Mouse (Mus musculus) frontal cortex, postnatal 36 days (tissue): ENCODE measurements around the gene Bsn.
A peak's percentile ranks its signal among the peaks of the same experiment; 100 is the strongest.

Experiments used
- DNase-seq, 2 experiments: peaks; one replicate each; pipeline ENCODE4 v3.0.0; 2022; ENCODE audit warnings: low spot score in 2 of 2

Gene Bsn

DNA sequence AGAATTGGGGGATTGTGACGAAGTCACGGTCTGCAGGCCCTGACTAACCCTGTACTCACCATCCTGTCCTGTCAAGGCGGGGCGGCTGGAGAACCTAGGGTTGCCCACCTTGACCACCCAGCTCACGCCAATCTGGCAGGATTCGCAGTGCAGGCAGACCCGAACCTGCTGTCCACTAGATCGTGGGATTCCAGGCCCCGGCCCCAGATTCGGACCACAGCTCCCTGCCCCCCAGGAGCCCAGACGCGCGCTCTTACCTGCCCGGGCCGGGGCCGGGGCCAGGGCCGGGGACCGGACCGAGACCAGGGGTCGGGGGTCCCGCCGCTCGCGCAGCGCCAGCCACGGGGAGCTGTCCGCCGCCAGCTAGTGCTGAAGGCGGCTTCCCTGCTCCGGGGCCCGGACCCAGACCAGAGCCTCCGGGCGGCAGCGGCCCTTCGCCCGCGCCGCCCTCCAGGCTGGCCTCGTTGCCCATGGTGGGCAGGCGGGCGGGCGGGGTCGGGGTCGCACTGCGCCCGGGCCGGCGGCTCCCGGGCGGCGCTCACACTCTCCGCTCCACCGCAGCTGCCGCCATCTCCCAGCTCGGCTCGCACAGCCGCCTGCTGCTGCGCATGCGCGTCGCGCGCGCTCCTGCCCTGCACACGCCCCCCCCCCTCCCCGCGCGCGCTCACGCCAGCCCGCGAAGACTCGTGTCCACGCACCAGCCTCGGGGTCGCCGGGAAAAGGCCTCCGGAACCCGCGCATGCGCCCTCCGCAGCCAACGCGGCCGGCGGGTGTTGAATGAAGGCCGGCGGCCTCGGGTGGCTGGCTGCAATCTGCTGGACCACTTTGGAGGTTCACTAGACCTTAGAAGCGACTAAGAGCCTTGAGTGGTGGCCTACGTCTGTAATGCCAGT, at the start of gene Bsn:
Gene Bsn, minus strand, starts transcription at position 598 of the 893 bp plus-strand sequence.
- peak; percentile 73 to 78 for DNase-seq

DNA sequence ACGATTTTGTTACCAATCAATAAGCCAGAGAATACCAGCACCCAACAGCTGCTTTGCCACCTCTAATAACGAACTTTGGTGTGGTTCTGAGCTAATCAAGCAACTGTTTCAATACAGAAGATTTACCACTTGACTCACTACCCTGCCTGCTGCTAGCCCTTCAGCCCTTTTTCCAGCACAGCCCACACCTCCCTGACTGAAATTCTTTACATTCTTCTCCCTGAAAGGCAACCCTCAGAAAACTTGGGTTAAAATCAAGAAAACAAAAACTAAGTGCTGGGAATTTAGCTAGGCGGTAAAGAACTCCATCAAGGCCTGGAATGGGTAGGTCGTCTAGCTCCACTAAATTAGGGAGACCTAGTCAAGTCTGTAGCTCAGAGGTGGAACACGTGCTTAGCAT, 49.8 kb upstream of the Bsn start:
- no peak for DNase-seq

DNA sequence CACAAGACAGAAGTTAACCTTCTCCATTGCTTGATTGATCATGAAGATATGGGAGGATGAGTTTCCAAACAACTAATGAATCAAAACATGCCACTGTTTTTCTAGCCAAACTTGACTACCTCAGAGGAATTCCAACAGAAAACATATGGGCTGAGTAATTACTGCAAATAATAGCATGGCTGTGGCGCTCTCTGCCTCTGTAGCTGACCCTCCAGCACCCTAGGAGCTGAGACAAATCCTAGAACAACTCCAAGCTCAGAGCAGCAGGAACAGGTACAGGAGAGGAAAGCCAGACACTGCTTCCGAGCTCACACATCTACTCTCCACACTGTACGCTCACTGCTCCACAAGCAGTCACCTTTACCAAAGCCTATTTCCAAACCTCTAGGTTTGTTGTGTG, 48.6 kb upstream of the Bsn start:
- DNase-seq, result no peak

DNA sequence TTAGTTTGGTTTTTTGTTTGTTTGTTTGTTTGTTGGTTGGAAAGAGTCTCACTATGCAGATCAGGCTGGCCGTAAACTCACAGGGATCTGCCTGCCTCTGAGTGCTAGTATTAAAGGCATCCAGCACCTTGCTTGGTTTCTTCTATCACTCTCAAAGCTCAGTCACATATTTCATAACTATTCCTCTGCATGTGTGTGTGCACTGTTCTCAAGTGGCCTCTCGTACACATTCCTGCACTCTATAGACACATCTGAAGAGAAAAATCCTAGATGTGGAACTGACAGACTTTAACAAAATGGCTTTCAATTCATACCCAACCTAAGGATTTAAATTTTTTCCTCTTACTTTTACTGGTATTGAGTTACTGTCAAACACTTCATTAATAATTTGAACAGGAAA, 48.2 kb upstream of the Bsn start:
- DNase-seq, result no peak

DNA sequence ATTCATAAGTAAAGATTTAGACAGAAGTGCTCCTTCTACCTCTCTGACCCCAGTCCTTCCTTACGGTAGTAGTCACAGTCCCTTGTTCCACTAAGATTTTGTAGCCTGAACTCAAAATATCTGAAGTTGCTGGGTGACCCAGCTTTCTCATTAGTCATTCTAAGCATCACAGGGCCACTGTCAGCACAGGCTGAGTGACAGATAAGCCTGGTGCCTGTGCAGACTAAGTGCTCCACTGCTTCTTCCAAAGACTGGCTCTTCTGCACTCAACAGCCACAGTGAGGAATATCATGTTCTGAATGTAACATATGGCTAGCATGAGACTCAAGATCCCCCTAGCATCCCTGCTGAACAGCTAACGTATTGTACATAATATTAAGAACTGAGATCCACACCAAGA, 44.5 kb upstream of the Bsn start:
- DNase-seq, result no peak

DNA sequence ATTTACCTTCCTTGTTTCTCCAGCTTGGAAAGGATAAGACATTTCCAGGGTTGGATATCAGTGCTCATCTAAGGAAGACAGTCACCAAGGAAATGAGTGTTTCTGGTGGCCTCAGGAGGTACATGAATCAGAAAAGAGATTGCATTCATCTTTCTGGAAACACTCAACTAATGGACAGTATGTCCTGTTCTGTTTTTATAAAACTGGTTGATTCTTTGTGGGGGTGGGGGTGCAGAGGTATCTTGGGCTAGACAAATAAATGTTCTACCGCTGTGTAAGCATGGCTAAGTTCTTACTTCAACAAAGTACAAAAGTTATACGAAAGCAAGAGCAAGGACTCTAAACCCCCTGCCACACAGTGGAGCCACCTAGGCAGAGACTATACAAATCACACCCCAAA, 42.7 kb upstream of the Bsn start:
- no peak for DNase-seq

DNA sequence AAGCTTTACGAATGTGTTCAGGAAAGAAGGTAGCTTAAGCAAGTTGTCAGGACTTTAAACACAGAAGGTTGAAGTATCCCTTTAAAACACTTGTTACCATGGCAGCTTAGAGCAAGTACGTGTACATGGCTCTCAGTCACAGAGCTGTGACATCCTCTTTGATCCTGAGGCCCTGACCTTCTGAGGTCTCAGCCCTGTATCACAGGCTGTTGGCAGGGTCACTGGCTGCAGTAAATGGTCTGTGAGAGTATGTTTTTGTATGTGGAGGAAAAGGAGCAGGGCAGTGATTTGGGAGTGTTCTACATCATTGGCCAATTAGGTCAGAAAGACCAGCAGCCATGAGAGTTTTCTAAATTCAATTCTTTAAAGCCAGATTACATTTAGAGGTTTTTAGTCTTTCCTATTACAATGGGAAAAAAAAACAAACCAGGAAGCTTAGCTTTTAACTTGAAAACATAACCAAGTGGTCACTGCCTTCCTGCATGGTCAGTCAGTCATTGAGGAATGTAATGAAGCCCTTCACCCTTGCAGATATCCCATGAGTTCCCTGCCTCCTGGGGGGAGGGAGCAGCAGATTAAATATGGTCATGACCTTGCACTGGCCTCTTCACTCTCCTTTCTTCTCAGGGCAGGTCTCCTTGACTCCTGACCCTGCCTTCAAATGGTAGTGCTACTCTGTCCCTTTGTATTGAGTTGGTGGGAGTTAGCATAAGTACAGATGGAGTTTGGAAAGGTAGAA, 37.9 kb upstream of the Bsn start:
- no peak for DNase-seq

DNA sequence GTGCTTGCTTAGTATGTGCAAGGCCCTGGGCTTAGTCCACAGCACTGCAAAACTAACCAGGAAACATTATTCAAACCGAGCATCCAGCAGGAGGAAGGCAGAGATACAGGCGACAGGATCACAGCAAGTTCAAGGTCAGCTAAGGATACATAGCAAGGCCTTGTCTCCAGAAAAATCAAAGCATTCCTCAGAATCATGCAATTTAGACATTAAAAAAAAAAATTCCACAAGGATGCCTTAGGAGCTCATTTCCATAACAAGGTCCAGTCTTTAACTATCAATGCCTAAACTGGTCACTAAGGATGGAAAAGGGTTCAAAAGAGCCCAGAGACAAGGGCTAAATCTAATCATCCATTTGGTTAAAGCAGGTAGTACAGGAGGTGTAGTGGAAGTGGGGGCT, 35.0 kb upstream of the Bsn start:
- no peak for DNase-seq

DNA sequence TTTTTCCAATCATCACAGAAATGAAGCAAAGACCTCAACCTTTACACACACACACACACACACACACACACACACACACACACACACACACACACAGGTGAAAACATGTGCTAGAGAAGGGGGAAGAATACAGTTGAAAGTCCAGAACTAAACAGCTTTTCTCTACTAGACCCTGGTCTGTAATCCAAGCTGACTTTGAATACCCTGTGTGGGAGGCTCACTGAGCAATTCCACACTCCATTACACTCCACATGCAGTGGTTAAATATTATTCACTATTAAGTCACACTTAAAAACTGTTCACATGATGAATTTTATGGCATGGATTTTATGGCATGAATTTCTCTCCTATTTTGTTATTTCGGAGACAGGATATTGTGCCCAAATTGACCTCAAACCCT, 33.4 kb upstream of the Bsn start:
- no peak for DNase-seq

DNA sequence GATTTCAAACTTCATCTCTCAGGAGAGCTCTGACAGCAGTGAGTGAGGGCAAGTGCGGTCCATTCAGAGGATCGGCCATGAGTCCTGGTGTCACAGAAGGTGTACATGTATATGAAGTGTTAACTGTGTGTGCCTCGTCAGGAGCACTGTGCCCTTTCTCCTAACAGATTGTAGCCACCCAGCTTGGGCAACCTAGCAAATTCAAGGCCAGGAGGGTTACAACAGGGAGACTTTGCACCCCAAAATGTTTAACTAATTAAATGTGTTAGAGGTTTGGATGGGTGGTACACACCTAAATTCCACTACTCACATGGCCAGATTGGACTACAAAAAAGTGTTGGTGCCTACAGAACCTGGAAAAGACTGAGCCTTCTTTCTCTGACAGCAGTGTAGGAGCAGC, 31.4 kb upstream of the Bsn start:
- DNase-seq, result no peak

DNA sequence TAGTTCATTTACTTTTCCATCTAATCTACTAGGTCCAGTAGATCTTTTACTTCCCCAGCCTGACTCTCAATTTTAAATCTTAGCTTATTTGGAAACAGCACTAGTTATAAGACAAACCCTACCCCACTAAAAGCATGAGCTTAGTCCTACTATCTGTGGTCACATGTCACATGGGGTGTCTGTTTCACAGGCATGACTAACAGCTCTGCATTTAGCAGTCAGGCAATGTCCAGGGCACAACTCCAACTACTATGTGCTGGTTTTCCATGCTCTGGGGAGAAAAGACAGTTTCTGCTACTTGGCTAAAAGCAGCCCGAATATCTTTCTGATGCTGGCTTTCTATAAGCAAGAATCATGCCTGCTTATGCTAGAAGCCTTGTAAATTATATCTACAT, 30.2 kb upstream of the Bsn start:
- peak in 1 of 2 experiments; percentile 69 for DNase-seq

DNA sequence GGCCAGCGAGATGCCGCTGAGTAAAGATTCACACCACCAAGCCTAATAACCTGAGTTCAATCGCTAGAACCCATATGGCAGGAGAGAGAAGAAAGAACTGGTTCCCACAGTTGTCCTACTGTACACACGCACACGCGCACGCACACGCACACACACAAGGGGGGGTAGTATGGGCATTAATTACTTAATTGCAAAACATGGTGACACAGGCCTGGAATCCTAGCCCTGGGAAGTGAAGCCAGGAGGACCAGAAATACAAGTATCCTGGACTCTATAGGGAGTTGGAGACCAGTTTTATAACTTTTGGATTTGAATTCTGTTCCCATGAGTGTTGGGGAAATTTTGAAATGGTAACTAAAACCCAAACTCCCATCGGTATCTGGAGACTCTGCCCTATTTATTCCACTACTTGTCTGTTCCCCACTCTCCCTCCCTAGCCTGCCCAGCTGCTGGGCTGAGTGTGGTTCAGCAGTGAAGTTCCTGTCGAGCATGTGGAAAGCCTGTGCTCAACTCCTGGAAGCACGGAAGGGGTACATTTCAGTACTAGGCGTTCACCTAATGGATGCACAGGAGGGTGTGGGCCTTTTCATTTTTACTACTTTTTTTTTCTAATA, 29.7 kb upstream of the Bsn start:
- no peak for DNase-seq

DNA sequence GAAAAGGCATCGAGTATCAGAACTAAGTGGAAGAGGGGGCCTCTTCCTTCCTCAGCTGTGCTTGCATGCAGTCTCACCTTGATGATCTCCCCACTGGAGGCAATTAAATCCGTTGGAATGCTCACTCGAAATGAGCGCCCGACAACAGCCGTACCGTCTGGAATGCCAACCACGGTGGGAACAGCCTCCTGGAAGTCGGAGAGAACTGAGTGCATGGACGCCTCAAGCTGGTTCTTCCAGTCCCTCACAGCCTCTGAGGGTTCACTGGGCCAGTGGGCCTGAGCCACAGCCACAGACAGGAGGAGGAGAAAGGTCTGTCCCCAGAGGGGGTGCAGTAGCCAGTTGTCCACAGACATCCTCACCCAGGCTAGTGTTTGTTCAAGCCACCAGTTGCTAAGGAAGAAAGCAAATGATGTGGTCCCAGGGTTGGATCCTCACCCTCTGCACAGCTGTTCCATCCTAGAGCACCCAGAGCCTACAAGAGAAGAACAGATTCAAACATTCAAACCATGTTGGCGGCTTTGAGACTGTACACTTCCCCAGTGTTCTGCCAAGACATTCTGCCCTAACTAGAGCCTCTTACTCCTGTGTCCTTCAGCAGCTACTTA, 27.9 kb upstream of the Bsn start:
- no peak for DNase-seq

DNA sequence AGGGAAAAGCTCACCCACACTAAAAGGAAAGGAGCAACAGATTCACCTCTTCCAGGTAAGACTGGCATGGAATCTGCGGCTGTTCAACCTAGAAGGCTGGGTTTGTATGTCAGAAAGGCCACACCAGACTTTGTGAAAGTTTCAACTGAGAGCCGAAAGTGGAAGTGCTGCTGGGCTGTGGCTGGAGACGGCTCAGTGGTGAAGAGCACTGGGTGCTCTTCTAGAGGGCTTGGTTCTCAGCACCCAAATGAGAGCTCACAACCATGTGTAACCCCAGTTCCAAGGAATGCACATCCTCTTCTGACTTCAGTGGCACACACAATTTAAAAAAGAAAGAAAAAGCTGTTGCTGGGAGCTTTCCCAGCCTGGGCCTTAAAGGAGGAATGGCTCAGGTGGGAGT, 27.2 kb upstream of the Bsn start:
- no peak for DNase-seq

DNA sequence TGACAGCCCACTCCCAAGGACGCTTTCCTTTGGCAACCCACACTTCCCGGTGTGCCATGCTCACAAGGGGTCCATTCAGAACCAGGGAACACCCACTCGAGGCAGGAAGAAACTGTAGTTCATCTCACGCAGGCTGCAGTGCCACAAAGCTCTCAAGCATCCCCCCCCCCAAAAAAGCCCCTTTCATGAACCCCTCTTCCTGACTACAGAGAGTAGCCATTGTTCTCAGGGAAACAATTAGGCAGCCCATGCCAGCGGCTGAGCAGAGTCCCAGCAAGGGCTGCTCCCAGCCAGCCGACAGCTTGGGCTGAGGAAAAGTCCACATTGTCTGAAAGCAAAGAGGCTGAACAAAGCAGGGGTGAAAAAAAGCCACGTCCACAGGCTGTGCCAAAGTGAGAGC, 22.9 kb upstream of the Bsn start:
- DNase-seq, result no peak

DNA sequence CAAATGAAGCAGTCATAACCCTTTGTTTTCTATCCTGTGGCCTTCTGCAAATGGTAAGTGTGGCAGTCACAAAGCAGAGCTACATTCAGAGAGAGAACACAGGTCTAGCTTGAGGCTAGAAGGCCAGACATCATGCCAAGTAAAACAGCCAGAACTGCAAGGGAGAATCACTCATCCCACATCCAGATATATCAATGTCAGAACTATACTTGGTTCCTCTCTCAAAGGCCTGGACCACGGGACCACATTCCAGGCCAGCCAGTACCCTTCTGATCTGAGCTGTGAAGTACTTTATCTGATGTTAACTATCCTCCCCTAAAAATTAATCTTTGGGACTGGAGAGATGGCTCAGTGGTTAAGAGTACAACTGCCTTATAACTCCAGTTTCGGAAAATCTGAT, 22.2 kb upstream of the Bsn start:
- no peak for DNase-seq

DNA sequence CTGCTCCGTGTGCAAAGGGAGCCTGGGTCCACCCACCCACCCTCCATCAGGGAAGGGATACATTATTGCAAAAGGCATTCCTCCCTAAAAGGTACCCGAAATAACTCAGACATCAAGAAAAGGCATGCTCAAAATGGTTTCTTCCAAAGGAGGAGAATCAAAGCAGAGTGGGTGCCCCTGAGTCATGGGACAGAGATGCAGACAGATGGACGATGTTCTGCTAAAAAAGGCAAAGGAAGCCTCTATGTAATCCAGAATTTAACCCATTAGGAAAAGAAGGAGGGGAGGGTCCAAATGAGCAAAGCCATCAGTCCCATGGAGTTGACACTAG, 15.4 kb upstream of the Bsn start:
- DNase-seq, result peak in 1 of 2 experiments; percentile 73

DNA sequence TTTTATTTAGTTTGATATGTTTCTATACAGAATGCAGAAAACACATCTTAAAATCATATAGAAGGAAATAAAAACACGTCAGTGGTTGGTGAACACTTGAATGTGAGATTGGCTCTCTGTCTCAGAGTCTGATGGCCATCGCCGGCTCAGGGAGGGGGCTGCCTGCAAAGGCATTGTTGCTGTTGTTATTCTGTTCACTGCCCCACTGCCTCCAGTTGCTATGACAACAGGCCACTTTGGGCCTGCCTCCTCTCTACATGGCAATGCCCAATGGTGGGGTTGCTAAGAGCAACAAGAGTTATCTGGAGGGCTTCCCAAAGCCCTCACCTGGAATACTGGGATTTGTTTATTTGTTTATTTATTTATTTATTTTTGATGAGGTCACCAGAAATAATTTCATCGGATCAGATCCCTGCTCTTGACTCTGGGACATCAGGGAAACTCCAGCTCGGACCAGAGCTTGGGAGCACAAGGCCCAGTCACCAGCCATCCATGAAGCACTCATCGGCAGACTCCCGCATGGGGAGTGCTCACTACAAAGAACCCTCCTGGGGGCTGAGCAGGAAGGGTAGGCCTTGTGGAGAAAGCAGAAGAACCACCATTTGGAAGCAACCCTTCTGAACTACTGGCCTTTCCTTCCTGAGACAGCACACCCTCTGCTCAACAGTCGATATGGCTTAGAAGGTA, 14.8 kb upstream of the Bsn start:
- no peak for DNase-seq

DNA sequence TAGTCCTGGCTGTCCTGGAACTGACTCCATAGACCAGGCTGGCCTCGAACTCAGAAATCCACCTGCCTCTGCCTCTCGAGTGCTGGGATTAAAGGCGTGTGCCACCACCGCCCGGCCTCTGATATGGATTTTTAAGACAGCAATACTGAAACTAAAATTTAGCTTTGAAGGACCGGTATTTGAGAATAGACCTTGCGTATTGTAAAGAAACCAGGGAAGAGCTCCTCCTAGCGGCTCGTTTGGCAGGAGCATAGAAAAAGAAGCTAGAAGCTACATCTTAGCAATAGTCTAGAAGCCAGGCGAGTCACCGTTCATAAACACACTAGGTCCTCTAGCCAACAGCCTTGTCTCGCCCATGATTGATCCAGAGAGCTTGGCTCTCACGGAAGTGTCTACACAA, 12.8 kb upstream of the Bsn start:
- DNase-seq, result peak; percentile 69 to 86

DNA sequence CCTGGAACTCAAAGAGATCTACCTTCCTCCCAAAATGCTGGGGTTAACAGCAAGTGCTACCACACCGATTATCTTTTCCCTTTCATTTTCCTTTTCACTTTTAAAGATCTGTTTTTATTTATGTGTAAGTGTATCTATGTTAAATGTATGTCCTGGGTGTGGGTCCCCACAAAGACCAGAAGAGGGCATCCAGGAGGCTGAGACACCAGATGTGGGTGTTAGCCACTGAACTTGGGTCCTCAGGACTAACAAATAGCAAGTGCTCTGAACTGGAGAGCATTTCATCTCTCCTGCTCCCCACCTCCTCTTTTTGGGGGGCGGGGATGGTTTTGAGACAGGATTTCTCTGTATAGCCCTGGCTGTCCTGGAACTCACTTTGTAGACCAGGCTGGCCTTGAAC, 12.0 kb upstream of the Bsn start:
- DNase-seq, result no peak

DNA sequence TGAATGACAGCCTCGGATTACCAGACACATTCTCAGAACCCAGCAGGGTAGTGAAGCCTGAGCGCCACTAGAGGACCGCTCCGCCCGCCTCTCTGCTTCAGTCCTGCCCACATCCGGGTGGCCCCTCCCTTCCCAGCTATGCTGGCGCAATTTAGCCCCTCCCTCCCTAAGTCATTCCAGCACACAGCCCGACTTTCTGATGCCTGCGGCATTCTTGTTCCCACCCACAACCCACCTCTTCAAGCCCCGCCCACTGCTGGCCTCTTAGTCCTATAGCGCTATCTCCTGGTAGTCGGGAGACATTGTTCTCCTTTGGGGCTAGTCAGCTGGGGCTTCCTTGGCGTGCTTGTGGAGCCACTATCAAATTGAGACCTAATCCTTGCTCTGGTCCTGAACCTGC, 11.0 kb upstream of the Bsn start:
- DNase-seq, result peak; percentile 90 to 93

DNA sequence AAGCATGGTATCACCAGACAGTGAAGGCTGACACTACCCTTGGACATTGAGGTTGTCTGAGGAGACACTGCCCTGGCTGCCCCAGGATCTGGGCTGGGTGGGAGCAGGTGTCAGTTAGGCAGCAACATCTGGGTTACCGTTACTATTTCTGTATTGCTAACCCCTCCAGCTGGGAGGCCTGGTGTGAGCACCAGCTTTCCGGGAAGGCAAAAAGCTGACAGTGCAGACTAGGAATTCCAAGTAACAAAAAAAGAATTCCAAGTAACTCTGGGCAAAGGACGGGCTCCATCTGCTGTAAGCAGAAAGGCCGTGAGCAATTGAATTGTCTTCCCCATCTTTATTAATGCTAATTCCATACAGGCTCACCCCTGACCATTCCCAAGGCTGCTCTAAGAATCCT, 8.4 kb upstream of the Bsn start:
- DNase-seq, result no peak
